Mouse (Mus musculus): ENCODE data around the gene Gpr84. TPM values are rescaled to one million over a fixed set of nuclear protein-coding genes. Genes with fewer than 3 reads are reported as not detected.
A peak's percentile ranks its signal among the peaks of the same experiment; 100 is the strongest.

The Gpr84 gene
- polyA plus RNA-seq, 1 experiment: 2.3 TPM

GRCm38 (mm10) chr15:103317120-103317519, 6.7 kb upstream of the Gpr84 start:
- H3K4me1 ChIP-seq (ENCODE audit: control insufficient read depth, insufficient read depth, low read length): no peaks in the 10 kb centered on the region; the same call in 1 of the 2 replicates
- no peak for TF ChIP-seq POLR2A (IDR thresholded peaks at IDR 0.05; ENCODE audit: borderline replicate concordance, control insufficient read depth, low read depth, low read length)
- TF ChIP-seq CTCF (IDR thresholded peaks at IDR 0.05; ENCODE audit: control insufficient read depth, insufficient read depth, low read length): no peak
- no peak overlapping the region for H3K4me3 ChIP-seq (replicated peaks; ENCODE audit: control insufficient read depth, low read depth, low read length)
- H3K27ac ChIP-seq (ENCODE audit: control insufficient read depth, insufficient read depth, low read depth, low read length, poor library complexity): no peak overlapping the region

GRCm38 (mm10) chr15:103315979-103316776, 5.8 kb upstream of the Gpr84 start:
- no peak overlapping the region for H3K4me3 ChIP-seq (replicated peaks; ENCODE audit: control insufficient read depth, low read depth, low read length)
- TF ChIP-seq POLR2A (IDR thresholded peaks at IDR 0.05; ENCODE audit: borderline replicate concordance, control insufficient read depth, low read depth, low read length) (no peak), CTCF (IDR thresholded peaks at IDR 0.05; ENCODE audit: control insufficient read depth, insufficient read depth, low read length) (no peak)
- H3K27ac ChIP-seq (ENCODE audit: control insufficient read depth, insufficient read depth, low read depth, low read length, poor library complexity): no peak overlapping the region
- H3K4me1 ChIP-seq (ENCODE audit: control insufficient read depth, insufficient read depth, low read length): no peaks in the 10 kb centered on the region; the same call in 1 of the 2 replicates
- 64% methylated on average over 10 of the region's 10 CpGs for WGBS

- TF ChIP-seq CTCF (IDR thresholded peaks at IDR 0.05; ENCODE audit: control insufficient read depth, insufficient read depth, low read length) (peak; percentile 64; the same call in 1 of the 2 replicates), POLR2A (IDR thresholded peaks at IDR 0.05; ENCODE audit: borderline replicate concordance, control insufficient read depth, low read depth, low read length) (no peak)
- Histone ChIP-seq H3K27ac (ENCODE audit: control insufficient read depth, insufficient read depth, low read depth, low read length, poor library complexity) (no peak overlapping the region), H3K4me3 (replicated peaks; ENCODE audit: control insufficient read depth, low read depth, low read length) (no peak overlapping the region), H3K4me1 (ENCODE audit: control insufficient read depth, insufficient read depth, low read length) (no peaks in the 10 kb centered on the region; the same call in 1 of the 2 replicates)
- 64% methylated on average over 18 of the region's 18 CpGs for WGBS
These were observed 4.6 kb upstream of the Gpr84 start for GRCm38 (mm10) chr15:103315011-103315502.

- no peak overlapping the region for H3K27ac ChIP-seq (ENCODE audit: control insufficient read depth, insufficient read depth, low read depth, low read length, poor library complexity)
- H3K4me1 ChIP-seq (ENCODE audit: control insufficient read depth, insufficient read depth, low read length): peaks cover 3% of the 10 kb centered on the region
- 89% methylated on average over 22 of the region's 22 CpGs for WGBS
- no peak for TF ChIP-seq POLR2A (IDR thresholded peaks at IDR 0.05; ENCODE audit: borderline replicate concordance, control insufficient read depth, low read depth, low read length)
- no peak for TF ChIP-seq CTCF (IDR thresholded peaks at IDR 0.05; ENCODE audit: control insufficient read depth, insufficient read depth, low read length)
- H3K4me3 ChIP-seq (replicated peaks; ENCODE audit: control insufficient read depth, low read depth, low read length): no peak overlapping the region
These were observed 3.8 kb upstream of the Gpr84 start for GRCm38 (mm10) chr15:103314181-103314580.

GRCm38 (mm10) chr15:103313495-103314095, 3.2 kb upstream of the Gpr84 start:
- Histone ChIP-seq H3K27ac (ENCODE audit: control insufficient read depth, insufficient read depth, low read depth, low read length, poor library complexity) (no peak overlapping the region), H3K4me3 (replicated peaks; ENCODE audit: control insufficient read depth, low read depth, low read length) (no peak overlapping the region), H3K4me1 (ENCODE audit: control insufficient read depth, insufficient read depth, low read length) (peaks cover 3% of the 10 kb centered on the region)
- 37% methylated on average over 18 of the region's 18 CpGs for WGBS
- TF ChIP-seq POLR2A (IDR thresholded peaks at IDR 0.05; ENCODE audit: borderline replicate concordance, control insufficient read depth, low read depth, low read length) (no peak), CTCF (IDR thresholded peaks at IDR 0.05; ENCODE audit: control insufficient read depth, insufficient read depth, low read length) (no peak)

GRCm38 (mm10) chr15:103308876-103309580, 1.4 kb downstream of the Gpr84 start:
- WGBS: 72% methylated on average over 26 of the region's 26 CpGs
- Histone ChIP-seq H3K4me1 (ENCODE audit: control insufficient read depth, insufficient read depth, low read length) (peaks cover 3% of the 10 kb centered on the region), H3K27ac (ENCODE audit: control insufficient read depth, insufficient read depth, low read depth, low read length, poor library complexity) (peak overlapping the region; percentile 64), H3K4me3 (replicated peaks; ENCODE audit: control insufficient read depth, low read depth, low read length) (peak overlapping the region; percentile 71)
- TF ChIP-seq CTCF (IDR thresholded peaks at IDR 0.05; ENCODE audit: control insufficient read depth, insufficient read depth, low read length): no peak
- TF ChIP-seq POLR2A (IDR thresholded peaks at IDR 0.05; ENCODE audit: borderline replicate concordance, control insufficient read depth, low read depth, low read length): peak; percentile 24; the same call in 1 of the 2 replicates

GRCm38 (mm10) chr15:103308056-103308875, 2.1 kb downstream of the Gpr84 start:
- peaks cover 3% of the 10 kb centered on the region for H3K4me1 ChIP-seq (ENCODE audit: control insufficient read depth, insufficient read depth, low read length)
- peak; percentile 21; the same call in 1 of the 2 replicates for TF ChIP-seq CTCF (IDR thresholded peaks at IDR 0.05; ENCODE audit: control insufficient read depth, insufficient read depth, low read length)
- TF ChIP-seq POLR2A (IDR thresholded peaks at IDR 0.05; ENCODE audit: borderline replicate concordance, control insufficient read depth, low read depth, low read length): no peak

More at GRCm38 (mm10) chr15:103308056-103308875, 2.1 kb downstream of the Gpr84 start:
- Histone ChIP-seq H3K4me3 (replicated peaks; ENCODE audit: control insufficient read depth, low read depth, low read length) (peak overlapping the region; percentile 71), H3K27ac (ENCODE audit: control insufficient read depth, insufficient read depth, low read depth, low read length, poor library complexity) (peak overlapping the region; percentile 64)
- WGBS: 28% methylated on average over 28 of the region's 28 CpGs

Data from bone marrow, adult 2 months (tissue).